Mouse (Mus musculus): ENCODE measurements around the gene Il1rn.

Gene Il1rn

DNA sequence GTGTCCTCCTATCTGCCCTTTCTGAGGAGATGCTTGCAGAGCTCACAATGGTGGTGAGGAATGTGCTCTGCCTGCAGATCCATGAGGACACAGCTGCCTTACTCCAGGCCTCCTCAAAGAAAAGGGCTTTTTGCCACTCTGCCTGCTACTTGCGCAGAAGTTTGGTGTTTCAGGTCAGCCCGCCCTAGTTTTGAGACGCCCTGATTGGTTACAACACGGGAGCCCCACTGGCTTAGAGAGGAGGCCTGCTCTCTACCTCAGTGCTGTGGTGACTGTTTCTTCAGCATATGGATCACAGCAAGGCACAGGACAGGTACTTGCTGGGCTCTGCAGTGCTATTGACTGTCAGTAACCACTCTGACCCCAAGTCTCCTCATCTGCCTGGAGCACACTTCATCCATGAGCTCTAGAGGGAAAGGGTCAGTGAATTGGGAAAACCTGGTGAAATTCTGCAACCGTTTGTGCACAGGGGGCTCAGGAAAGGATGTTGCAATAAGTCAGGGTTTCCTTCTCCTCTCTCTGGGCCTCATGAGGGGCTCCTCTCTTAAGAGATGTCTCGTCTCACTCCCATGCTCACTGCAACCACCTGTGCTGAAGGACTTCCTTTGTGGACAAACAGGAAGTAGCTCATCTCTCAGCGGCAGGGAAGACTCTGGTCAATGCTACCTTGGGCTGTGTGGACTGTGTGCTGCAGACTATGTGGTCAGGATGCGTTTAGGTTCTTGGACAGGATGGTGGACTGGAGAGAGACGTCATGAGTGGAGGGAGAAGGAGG is 46.0 kb downstream of the Il1rn start:
- DNase-seq (ENCODE audit: low read depth, low spot score): no peak

DNA sequence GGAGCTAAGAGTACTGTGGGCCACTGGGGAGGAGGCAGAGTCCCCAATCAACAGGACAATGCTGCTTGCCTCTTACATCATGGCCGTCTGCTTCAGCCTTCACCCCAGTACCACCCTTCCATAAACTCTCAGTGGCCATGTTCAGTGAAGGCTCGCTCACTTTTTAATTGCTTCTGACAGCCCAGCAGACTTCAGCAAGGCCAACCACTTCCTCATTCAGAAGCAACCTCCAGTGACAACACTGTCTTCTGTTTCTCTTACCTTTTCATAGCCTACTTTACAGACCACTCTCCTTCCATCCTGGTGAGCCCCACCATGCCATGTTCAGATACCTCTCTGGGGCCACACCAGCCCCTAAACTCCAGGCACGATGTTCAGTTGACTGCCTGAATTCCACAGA is 47.0 kb downstream of the Il1rn start:
- no peak for DNase-seq (ENCODE audit: low read depth, low spot score)

DNA sequence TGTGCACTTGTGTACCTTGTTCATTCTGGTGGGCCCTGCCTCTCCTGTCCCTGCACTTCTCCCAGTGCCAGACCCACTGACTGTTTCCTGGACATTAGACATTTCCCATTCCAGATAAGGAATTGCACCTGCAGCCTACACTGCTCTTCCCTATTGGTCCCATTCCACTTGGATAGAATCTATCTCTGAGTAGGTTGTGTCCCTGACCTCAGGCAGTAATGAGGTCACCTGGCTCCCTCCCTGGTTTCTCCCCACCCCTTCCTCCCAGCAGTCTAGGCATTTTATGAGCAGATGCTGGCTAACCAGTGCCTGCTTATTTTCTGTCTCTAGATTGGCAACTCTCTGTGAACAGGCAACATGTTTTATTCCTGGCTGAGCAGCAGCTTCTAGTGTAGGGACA is 47.7 kb downstream of the Il1rn start:
- DNase-seq (ENCODE audit: low read depth, low spot score): no peak

DNA sequence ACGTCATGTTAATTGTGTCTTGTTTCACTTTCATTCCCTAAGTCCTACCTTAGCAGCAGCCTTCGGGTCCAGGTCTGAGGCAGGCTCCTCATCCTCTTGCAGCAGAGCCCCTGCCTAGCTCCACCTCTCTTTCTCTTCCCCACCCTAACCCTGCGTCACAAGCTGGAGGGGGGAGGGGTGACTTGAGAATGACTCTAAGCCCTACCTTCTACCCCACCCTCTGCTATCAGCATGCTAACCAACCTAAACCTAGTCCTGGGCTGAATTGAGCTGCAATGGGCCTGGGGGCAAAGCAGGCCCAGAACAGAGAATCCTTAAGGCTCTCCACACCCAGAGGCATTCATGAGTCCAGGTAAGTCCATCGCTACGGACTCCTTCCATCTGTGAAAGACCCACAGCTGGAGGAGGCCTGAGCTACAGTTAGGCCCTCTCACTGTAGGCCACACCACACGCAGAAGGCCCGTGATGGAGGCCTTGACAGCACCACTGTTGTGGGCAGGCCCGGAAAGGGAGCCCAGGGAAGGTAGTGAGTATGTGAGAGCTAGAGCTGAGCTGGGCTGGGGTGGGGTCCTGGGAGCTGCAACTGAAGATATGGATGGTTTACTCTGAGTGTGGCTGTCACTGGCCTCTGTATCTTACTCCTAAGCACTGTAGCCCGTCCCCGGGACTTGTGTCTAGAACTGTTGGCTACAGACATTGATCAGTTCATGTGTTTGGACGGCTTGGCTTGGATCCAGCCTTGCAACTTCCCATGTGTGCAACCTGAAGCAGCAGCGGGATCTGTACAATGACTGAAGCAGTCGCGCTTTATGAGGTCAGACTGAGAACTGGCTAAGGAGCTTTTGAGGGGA is 48.7 kb downstream of the Il1rn start:
- DNase-seq (ENCODE audit: low read depth, low spot score): peak; percentile 73

DNA sequence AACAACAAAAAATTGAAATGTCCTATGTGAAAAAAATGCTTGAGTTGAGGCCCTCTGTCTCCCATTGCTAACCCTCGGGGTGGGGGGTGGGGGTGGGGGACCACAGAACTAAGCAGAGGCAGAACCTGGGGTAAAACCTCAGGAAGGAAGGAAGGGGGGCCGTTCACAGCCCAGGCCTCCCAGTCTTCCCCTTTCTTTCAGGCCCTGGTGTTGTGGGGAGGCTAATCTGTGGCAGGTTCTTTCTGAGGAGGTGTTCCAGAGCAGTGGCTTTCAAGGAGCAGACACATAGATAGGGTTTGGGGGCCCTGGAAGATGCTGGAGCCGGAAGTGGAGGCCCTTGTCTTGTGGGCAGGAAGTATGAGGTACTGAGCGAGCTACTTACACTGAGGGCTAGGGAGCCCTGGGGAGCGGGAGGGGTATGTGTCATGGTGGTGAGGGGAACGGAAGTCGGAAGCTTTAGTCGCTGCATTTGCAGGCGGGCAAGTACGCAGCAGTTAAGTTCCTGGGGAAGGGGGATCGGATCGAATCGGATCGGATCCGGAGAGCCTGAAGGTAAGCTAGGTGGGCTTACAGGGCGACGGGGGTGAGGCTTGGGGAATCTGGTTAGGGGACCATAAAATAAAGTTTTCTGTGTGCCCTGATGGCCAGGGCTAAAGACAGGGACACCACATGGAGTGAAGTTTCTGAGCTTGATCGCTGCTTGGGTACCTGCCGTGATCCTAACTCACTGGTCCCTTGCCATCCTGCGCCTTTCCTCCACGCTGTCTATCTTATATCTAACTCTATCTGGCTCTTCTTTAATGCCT is 49.7 kb downstream of the Il1rn start:
- DNase-seq (ENCODE audit: low read depth, low spot score): no peak

DNA sequence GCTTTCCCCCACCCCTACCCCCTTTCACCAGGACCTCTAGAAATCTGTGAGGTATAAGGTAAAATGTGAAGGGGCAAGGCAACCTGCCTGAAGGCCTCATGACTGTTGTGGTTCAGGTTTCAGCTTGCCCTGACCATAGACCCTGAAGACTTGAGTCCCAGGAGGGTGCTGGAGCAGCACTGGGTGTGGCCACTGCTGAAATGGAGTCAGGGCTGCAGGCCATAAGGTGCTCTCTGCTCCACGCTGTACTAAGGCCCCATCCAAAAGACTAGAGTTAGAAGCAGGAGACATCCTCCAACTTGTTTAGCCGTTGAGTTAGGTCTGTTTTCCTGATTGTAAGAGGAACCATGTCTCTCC is 50.3 kb downstream of the Il1rn start:
- no peak for DNase-seq (ENCODE audit: low read depth, low spot score)

DNA sequence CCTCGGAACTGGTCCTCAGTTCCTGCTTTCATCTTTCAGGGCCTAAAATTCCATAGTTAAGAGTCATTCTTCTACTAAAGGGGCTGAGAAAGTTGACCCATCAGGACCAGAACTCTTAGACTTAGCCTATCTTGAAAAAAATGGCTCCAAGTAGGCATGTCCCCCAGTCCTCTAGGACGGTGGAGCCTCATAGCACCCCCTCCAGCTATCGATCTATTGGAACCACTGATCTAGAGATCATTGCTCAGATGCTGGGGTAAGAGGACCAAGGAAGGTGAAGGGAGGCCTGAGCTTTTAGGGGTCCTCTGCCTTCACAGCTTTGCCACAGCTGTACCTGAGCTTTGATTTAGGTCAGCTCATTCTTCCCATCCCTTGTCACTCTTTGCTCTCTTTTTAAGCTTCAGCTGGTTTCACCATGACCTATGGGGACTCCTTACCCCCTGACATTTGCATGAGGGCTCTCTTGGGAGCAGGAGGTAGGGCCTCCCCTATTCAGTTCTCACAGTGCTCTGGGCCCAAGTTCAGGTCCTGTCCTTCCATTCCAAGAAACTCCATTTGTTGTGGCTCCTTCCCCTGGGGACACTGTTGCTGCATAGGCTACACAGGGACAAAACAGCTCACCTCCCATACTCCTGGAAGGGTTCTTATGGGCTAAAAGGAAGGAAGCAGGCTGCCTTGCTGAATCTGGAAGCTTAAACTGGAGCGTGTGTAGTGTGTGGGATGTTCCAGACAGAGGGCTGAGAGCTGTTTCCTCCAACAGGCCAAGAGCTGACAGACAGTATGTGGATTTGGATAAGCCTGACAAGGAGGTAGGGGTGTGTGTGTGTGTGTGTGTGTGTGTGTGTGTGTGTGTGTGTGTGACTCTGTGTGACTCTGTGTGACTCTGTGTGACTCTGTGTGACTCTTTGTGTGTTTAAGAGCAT is 51.0 kb downstream of the Il1rn start:
- DNase-seq (ENCODE audit: low read depth, low spot score): no peak

DNA sequence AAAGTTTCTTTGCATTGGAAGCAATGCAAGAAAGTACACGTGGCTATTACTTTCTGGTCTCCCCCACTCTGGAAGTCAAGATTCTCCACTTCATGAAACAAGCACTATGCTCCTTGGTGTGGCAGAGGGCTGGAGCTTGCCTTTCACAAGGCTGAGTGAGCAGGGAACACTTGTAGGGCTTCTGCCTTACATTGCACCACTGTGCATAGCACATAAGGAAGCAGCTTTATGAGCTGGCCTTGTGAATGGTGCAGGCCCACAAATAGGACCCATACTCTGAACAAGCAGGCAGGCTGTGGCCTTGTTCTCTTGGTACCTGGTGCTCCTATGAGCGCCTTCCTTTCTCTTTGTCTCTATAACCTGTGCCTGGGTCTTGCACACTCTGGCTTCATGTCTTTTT is 56.6 kb downstream of the Il1rn start:
- DNase-seq (ENCODE audit: low read depth, low spot score): no peak

DNA sequence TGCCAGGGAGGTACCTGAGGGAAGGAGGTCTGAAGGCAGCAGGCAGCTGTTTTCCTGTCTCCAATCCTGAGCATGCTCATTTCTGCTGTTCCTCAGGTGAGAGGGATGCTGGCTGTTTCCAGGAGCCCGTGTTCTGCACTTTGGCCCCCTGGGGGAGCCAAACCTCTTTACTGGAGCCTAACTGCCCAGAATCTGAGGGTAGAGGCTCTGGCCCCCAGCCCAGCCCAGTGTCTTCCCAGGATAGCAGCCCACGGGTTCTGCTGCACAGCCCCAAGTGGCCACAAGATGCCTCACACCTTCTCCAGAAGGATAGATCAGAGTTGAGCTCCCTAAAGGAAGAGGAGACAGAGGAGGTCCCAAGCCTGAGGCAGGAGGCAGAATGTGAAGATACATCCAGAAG is 60.5 kb downstream of the Il1rn start:
- DNase-seq (ENCODE audit: low read depth, low spot score): peak; percentile 53

DNA sequence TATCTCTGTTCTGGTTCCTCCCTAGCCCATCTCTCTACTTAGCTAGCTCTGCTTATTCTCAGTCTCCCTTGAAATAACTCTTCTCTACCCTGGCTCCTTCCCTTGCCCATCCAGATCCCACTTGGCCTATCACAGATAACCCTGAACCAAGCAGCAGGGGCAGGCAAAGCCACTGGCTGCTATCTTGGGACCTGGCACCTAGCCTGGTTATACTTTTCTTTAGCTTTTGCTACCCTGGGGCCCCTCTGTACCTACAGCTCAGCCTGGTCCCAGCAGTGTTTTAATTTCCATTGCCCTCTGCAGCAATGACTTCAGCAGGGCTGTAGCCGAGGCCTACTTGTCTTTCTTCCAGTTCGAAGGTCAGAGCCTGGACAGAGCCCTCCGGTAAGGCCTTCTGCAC is 64.1 kb downstream of the Il1rn start:
- DNase-seq (ENCODE audit: low read depth, low spot score): no peak

Data from ZHBTc4 (cell line).